Mouse (Mus musculus) C2C12 (cell line): ENCODE results near the gene Slmap. TPM values are rescaled to one million over a fixed set of nuclear protein-coding genes. Genes with fewer than 3 reads are reported as not detected.

Experiments
- H3K27me3 ChIP-seq: one replicate; pipeline ENCODE4 v1.6.1; 2011; ENCODE audit not compliant: control insufficient read depth, insufficient read depth, insufficient read length
- H3K36me3 ChIP-seq: one replicate; pipeline ENCODE4 v1.6.1; 2011; ENCODE audit not compliant: control insufficient read depth, insufficient read depth
- H3K4me3 ChIP-seq: one replicate; pipeline ENCODE4 v1.5.1; 2011; ENCODE audit warnings: mild to moderate bottlenecking, control low read depth; ENCODE audit not compliant: poor library complexity, insufficient read depth, severe bottlenecking
- H3K79me2 ChIP-seq: one replicate; pipeline ENCODE4 v1.6.1; 2011; ENCODE audit not compliant: control insufficient read depth, insufficient read depth
- H3K79me3 ChIP-seq: one replicate; pipeline ENCODE4 v1.6.1; 2011; ENCODE audit warnings: low read depth, control low read depth
- H3ac ChIP-seq: one replicate; pipeline ENCODE3; 2011; ENCODE audit warnings: low read depth; ENCODE audit not compliant: control insufficient read depth, insufficient read length
- CEBPB ChIP-seq: IDR thresholded peaks from one replicate; pipeline ENCODE4 v1.6.1; 2011; ENCODE audit warnings: low read depth, mild to moderate bottlenecking, control low read depth, moderate library complexity
- CTCF ChIP-seq: IDR thresholded peaks from one replicate; pipeline ENCODE4 v1.5.1; 2011; ENCODE audit not compliant: control insufficient read depth, insufficient read depth, insufficient read length
- FOSL1 ChIP-seq: IDR thresholded peaks from one replicate; pipeline ENCODE4 v1.8.0; 2011; ENCODE audit warnings: mild to moderate bottlenecking, low read length; ENCODE audit not compliant: poor library complexity, insufficient read depth, severe bottlenecking
- MAX ChIP-seq: IDR thresholded peaks from one replicate; pipeline ENCODE4 v1.6.1; 2011; ENCODE audit warnings: mild to moderate bottlenecking, control low read depth
- MYOD1 ChIP-seq: IDR thresholded peaks from one replicate; pipeline ENCODE4 v1.6.1; 2011; ENCODE audit warnings: low read depth; ENCODE audit not compliant: control insufficient read depth, insufficient read length
- MYOG ChIP-seq: IDR thresholded peaks from one replicate; pipeline ENCODE4 v1.6.1; 2011; ENCODE audit not compliant: control insufficient read depth, insufficient read length; ENCODE audit errors: extremely low read depth
- USF1 ChIP-seq: IDR thresholded peaks from one replicate; pipeline ENCODE4 v1.6.1; 2011; ENCODE audit warnings: low read depth, mild to moderate bottlenecking, control low read depth, moderate library complexity
- polyA plus RNA-seq: library from polyadenylated mRNA; unstranded; fragments of >200 nt; fragmentation: generic; extraction: Trizol; gene quantifications from one replicate; pipeline ENCODE4 v1.2.1, GENCODE M21; 2012; ENCODE audit warnings: missing spikeins

Gene Slmap
- polyA plus RNA-seq, 1 experiment = 10.8 TPM

DNA sequence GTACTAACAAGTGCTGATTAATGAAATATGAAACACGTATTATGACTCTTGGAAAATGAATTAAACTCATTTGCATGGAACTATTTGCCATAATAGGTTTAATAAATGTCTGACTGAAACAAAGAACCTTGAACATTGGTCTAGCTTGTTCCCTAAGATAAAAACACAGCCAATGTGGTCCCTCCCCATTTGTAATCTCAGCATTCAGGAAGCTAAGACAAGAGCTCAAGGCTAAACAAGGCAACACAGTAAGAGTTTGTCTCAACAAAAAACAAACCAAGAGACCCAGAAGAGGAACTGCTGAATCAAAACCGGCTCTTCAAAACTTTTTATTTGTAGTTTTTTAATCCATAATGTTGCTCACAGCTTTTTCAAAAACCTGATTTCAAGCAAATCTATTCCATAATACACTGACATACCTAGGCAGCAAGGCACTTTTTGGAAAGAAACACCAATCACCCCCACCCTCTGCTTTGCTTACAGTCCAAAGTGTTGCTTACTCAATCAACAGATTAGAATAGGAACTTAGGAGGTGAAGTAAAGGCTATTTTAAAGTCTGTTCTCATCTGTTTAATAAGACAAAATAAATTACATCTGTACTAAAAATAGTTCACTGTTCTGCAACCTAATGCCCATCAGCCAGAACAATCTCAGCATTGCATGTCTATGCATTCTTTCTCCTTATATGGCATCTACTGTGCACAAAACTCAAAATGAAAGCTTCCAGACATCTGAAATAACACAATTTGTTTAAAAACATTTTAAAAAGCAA is 93.5 kb downstream of the Slmap start:
- Histone ChIP-seq H3K79me3 (no peaks in the 10 kb centered on the region), H3K36me3 (peaks cover 10% of the 10 kb centered on the region), H3ac (no peak overlapping the region), H3K4me3 (no peak overlapping the region), H3K79me2 (no peaks in the 10 kb centered on the region), H3K27me3 (no peaks in the 10 kb centered on the region)
- TF ChIP-seq CEBPB = no peak
- no peak for TF ChIP-seq MAX
- TF ChIP-seq USF1 = no peak
- TF ChIP-seq CTCF = no peak
- no peak for TF ChIP-seq FOSL1
- no peak for TF ChIP-seq MYOG
- TF ChIP-seq MYOD1 = no peak

DNA sequence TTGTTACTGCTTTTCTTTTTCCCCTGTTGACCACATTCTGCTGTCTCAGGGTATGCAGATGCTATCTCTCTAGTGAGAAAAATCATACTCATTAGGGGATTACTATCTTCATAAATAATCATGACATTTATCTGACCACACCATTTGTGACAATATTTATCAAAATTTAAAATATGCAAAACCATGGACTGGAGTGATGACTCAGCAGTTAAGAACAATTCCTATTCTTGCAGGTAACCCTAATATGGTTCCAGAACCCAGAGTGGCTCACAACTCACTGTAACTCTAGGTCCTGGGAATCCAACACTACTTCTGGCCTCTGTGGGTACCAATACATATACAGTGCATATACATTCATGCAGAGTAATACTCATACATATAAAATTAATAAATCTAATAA is 94.7 kb downstream of the Slmap start:
- H3K79me2 ChIP-seq = no peaks in the 10 kb centered on the region
- no peak overlapping the region for H3K4me3 ChIP-seq
- H3K79me3 ChIP-seq = no peaks in the 10 kb centered on the region
- no peaks in the 10 kb centered on the region for H3K27me3 ChIP-seq
- no peak overlapping the region for H3ac ChIP-seq
- H3K36me3 ChIP-seq = peaks cover 21% of the 10 kb centered on the region
- TF ChIP-seq CEBPB (no peak), MYOG (no peak), FOSL1 (no peak), MYOD1 (no peak), MAX (no peak), USF1 (no peak), CTCF (no peak)

DNA sequence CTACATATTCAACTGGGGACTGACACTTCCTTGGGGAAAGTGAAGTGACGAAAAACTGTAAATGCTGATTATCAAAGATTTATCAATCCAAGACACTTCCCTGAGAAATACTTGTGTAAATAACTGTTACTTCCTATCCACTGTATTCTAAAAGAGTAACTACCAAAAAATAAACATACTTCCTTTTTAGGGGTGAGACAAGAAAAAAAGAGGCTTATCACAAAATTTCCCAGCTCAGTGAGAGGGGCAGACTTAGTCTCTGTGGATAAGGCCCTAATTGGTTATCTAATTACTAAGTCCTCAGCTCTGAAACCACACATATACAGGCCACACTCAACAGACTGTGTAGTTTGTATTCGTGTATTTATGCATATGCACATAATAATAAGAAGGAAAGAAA is 97.0 kb downstream of the Slmap start:
- no peaks in the 10 kb centered on the region for H3K79me3 ChIP-seq
- H3K79me2 ChIP-seq = no peaks in the 10 kb centered on the region
- H3K4me3 ChIP-seq = no peak overlapping the region
- H3K36me3 ChIP-seq = peaks cover 23% of the 10 kb centered on the region
- TF ChIP-seq MAX = no peak
- TF ChIP-seq CEBPB = no peak
- TF ChIP-seq MYOD1 = no peak
- no peak for TF ChIP-seq USF1
- TF ChIP-seq MYOG = no peak
- no peak for TF ChIP-seq FOSL1
- no peak for TF ChIP-seq CTCF
- no peak overlapping the region for H3ac ChIP-seq
- no peaks in the 10 kb centered on the region for H3K27me3 ChIP-seq

DNA sequence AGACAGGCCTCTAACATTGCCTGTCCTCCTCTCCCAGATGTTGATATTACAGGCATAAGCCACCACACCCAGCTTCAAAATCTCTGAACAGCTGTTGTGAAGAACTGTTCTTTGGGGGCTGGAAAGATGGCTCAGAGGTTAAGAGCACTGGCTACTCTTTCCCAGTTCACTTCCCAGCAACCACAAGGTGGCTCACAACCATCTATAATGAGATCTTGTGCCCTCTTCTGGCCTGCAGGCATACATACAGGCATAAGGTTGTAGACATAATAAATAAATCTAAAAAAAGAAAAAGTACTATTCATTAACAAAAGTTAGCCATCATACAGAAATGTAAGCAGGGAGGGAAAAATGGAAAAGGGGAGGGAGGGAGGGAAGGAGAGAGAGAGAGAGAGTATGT is 98.4 kb downstream of the Slmap start:
- Histone ChIP-seq H3K36me3 (peaks cover 23% of the 10 kb centered on the region), H3ac (no peak overlapping the region), H3K4me3 (no peak overlapping the region), H3K27me3 (no peaks in the 10 kb centered on the region), H3K79me2 (no peaks in the 10 kb centered on the region), H3K79me3 (no peaks in the 10 kb centered on the region)
- TF ChIP-seq MYOG (no peak), USF1 (no peak), MYOD1 (no peak), FOSL1 (no peak), MAX (no peak), CTCF (no peak), CEBPB (no peak)

DNA sequence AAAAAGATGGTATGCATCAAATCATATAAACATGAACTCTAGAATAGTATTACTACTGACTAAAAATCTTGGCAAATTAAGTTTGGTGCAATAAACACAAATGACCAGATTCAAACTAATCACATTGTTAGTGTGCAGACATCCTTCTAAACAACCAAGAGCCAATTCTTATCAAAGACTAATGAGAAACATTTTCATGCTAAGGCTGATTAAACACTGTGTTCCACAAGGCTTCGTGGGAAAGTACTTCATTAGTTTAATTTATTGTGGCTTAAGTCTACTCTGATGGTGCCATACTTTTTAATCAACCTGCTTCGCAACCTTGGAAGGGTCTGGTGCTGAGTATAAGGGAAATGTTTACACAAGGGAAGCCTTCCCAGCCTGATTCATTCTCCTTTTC is 102.4 kb downstream of the Slmap start:
- Histone ChIP-seq H3K27me3 (no peaks in the 10 kb centered on the region), H3ac (no peak overlapping the region), H3K36me3 (peaks cover 42% of the 10 kb centered on the region), H3K4me3 (no peak overlapping the region), H3K79me2 (no peaks in the 10 kb centered on the region), H3K79me3 (no peaks in the 10 kb centered on the region)
- TF ChIP-seq MAX (no peak), CEBPB (no peak), FOSL1 (no peak), MYOG (no peak), USF1 (no peak), MYOD1 (no peak), CTCF (no peak)

DNA sequence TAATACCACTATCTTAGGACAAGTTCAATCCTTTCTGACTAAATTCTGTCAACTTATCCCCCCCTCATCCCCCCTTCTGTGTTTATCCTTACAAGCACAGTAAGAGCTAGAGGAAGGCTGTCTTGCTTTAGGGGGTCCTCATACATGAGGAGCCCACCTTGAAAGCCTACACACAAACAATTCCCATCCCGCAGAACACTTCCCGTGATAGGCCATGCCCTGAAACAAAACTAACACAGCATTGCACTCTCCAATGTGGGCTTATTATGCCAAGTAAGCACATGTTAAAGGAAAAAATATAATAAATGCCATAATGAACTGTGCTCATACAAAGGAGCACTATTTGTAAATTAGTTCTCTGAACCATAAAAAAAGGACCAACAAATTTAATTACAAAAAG is 102.8 kb downstream of the Slmap start:
- H3K79me3 ChIP-seq = no peaks in the 10 kb centered on the region
- H3ac ChIP-seq = no peak overlapping the region
- no peaks in the 10 kb centered on the region for H3K27me3 ChIP-seq
- TF ChIP-seq MYOG (no peak), CTCF (no peak), CEBPB (no peak), MYOD1 (no peak), FOSL1 (no peak), USF1 (no peak), MAX (no peak)
- no peak overlapping the region for H3K4me3 ChIP-seq
- H3K79me2 ChIP-seq = no peaks in the 10 kb centered on the region
- peaks cover 39% of the 10 kb centered on the region for H3K36me3 ChIP-seq
